Comparison of ENCODE assay signal across 9 mouse cellular contexts in genomic region chr10:61759869-61760268, GRCm38 (mm10). TPM values are rescaled to one million over a fixed set of nuclear protein-coding genes. Genes with fewer than 3 reads are reported as not detected.
A peak's percentile ranks its signal among the peaks of the same experiment; 100 is the strongest.
DNase-seq lines count a peak whose midpoint lies in the region; TF ChIP-seq lines count a peak whose summit lies in the region.
"Had no signal": no experiment of that assay in that cellular context is flagged by ENCODE, and none has a peak within 500 bp of the region (broad histone marks: within the 10 kb centered on the region; RNA-seq: fewer than 3 reads in every experiment).

No protein-coding gene starts in this region.

- H3K27ac ChIP-seq in cerebellum, adult 2 months (ENCODE audit: insufficient read depth, low read length), result no peak overlapping the region

- TF ChIP-seq CTCF in cerebellum, adult 2 months (IDR thresholded peaks at IDR 0.05; ENCODE audit: borderline replicate concordance, insufficient read depth, low read depth, low read length), result no peak

- 81% methylated on average over 6 of the region's 6 CpGs for WGBS in cerebellum, adult 2 months

- peak; percentile 31 for DNase-seq in gastrocnemius, postnatal 14 days
- DNase-seq in gastrocnemius, postnatal 10 days, result no peak
- peak; percentile 34 for DNase-seq in embryo, embryonic 9.5 days (ENCODE audit: extremely low spot score)
- DNase-seq in heart, postnatal 4 days, result peak; percentile 60
- no peak for DNase-seq in left cerebral cortex, postnatal 4 days
- no peak for DNase-seq in urinary bladder, adult 18-20 months (ENCODE audit: low spot score in 2 of 2)
- no peak for DNase-seq in cerebellum, adult 2 months
- DNase-seq: cerebellum, postnatal 36 days had no signal

- intact Hi-C loops in gastrocnemius, postnatal 14 days (cut with DNase I; ENCODE audit: low total_unique reads), result no loop called here
- intact Hi-C loops in left cerebral cortex, postnatal 4 days (cut with DNase I), result no loop called here

- no peaks in the 10 kb centered on the region for H3K79me2 ChIP-seq in myocyte (ENCODE audit: control insufficient read depth, insufficient read depth)

- H3K4me1 ChIP-seq in cerebellum, adult 2 months (ENCODE audit: control insufficient read depth, insufficient read depth, low read length), result peaks cover 6% of the 10 kb centered on the region

- no peaks in the 10 kb centered on the region for H3K27me3 ChIP-seq in myocyte (ENCODE audit: control insufficient read depth, insufficient read depth, insufficient read length)
- no peaks in the 10 kb centered on the region for H3K27me3 ChIP-seq in cerebellum, adult 2 months (ENCODE audit: control insufficient read depth, insufficient read depth, low read length)

- no peaks in the 10 kb centered on the region for H3K36me3 ChIP-seq in myocyte (ENCODE audit: control insufficient read depth, insufficient read depth)

- H3K4me3 ChIP-seq in myocyte, result no peak overlapping the region
- no peak overlapping the region for H3K4me3 ChIP-seq in cerebellum, adult 2 months (replicated peaks; ENCODE audit: insufficient read depth, low read depth, low read length)

- TF ChIP-seq POLR2A in myocyte (IDR thresholded peaks at IDR 0.05; ENCODE audit: insufficient read length, low read depth), result no peak
- no peak for TF ChIP-seq POLR2A in cerebellum, adult 2 months (IDR thresholded peaks at IDR 0.05; ENCODE audit: borderline replicate concordance, insufficient read depth, low read length)

- no peak overlapping the region for H3ac ChIP-seq in myocyte (ENCODE audit: control insufficient read depth, insufficient read length)

- H3K4me2 ChIP-seq in myocyte (ENCODE audit: low read depth), result peak overlapping the region; percentile 51

TF ChIP-seq in myocyte, 11 proteins besides CTCF, POLR2A, EP300 and RAD21:
- no peak for TF ChIP-seq REST (IDR thresholded peaks at IDR 0.05; ENCODE audit: insufficient read depth, insufficient read length)
- TF ChIP-seq MYOD1 (IDR thresholded peaks at IDR 0.05; ENCODE audit: control insufficient read depth in 1 of 3, insufficient read length in 2 of 3, low read depth in 2 of 3), result peak in 1 of 3 experiments; percentile 36
- peak; percentile 14 for TF ChIP-seq TCF3 (IDR thresholded peaks at IDR 0.05; ENCODE audit: insufficient read length, low read depth)
- TF ChIP-seq CEBPB (IDR thresholded peaks at IDR 0.05; ENCODE audit: insufficient read depth, poor library complexity, severe bottlenecking), result no peak
- no peak for TF ChIP-seq TCF12 (IDR thresholded peaks at IDR 0.05; ENCODE audit: insufficient read depth, poor library complexity, severe bottlenecking)
- peak in 2 of 3 experiments; percentile 22 to 43 for TF ChIP-seq MYOG (IDR thresholded peaks at IDR 0.05; ENCODE audit: control insufficient read depth in 1 of 3, insufficient read depth in 1 of 3, insufficient read length in 2 of 3, low read depth in 2 of 3)
- TF ChIP-seq USF1 (IDR thresholded peaks at IDR 0.05; ENCODE audit: low read depth), result peak; percentile 100

RNA-seq across cellular contexts. Expression of gene H2afy2, which starts 24.1 kb away (rescaled TPM):
- total RNA-seq in gastrocnemius, postnatal 14 days (2021), result 1 to 10 TPM; 2.6 to 2.7 TPM
- total RNA-seq in gastrocnemius, postnatal 10 days (2021), result 1 to 10 TPM; 4.7 to 7.8 TPM
- 10 to 100 TPM; 22.8 to 24.4 TPM for total RNA-seq in heart, postnatal 4 days (2021)
- 4.5 TPM for polyA plus RNA-seq in myocyte (2012; fragmentation: generic; extraction: Trizol)
- 100 to 1,000 TPM; 124 to 126 TPM for total RNA-seq in left cerebral cortex, postnatal 4 days (2021)
- 20.8 and 23.0 TPM in 2 replicates for polyA plus RNA-seq in cerebellum, adult 2 months (2012; rRNA removed)

RNA-seq across cellular contexts. Expression of gene Aifm2, which starts 44.8 kb away (rescaled TPM):
- total RNA-seq in gastrocnemius, postnatal 14 days (2021), result 10 to 100 TPM; 11.5 to 12.9 TPM
- 10 to 100 TPM; 11.4 to 12.3 TPM for total RNA-seq in gastrocnemius, postnatal 10 days (2021)
- 10 to 100 TPM; 33.3 to 35.5 TPM for total RNA-seq in heart, postnatal 4 days (2021)
- polyA plus RNA-seq in myocyte (2012; fragmentation: generic; extraction: Trizol), result 20.2 TPM
- total RNA-seq in left cerebral cortex, postnatal 4 days (2021), result 10 to 100 TPM in 1 of 2 experiments, 1 to 10 TPM in 1; 9.5 to 10.4 TPM
- 11.8 and 12.0 TPM in 2 replicates for polyA plus RNA-seq in cerebellum, adult 2 months (2012; rRNA removed)

Comparison
In these comparisons a context has a peak if more than half of its experiments do, and no peak if none do; other contexts are left out.
1. DNase-seq: peak in gastrocnemius, postnatal 14 days (single experiment), embryo, embryonic 9.5 days (single experiment) and heart, postnatal 4 days (single experiment); none in gastrocnemius, postnatal 10 days (single experiment), left cerebral cortex, postnatal 4 days (single experiment), urinary bladder, adult 18-20 months (0 of 2) and cerebellum, adult 2 months (0 of 2).
2. RNA of gene H2afy2, which starts 24.1 kb away (total RNA-seq): 124 to 126 TPM in left cerebral cortex, postnatal 4 days; 22.8 to 24.4 TPM in heart, postnatal 4 days, 4.7 to 7.8 TPM in gastrocnemius, postnatal 10 days and 2.6 to 2.7 TPM in gastrocnemius, postnatal 14 days; every median in the first group is over 4 times any median in the second.